Mouse (Mus musculus) granulocyte monocyte progenitor cell, adult 5-6 weeks (primary cell): ENCODE data around the gene Vwde. TPM values are rescaled to one million over a fixed set of nuclear protein-coding genes. Genes with fewer than 3 reads are reported as not detected.

ENCODE experiments used
- ATAC-seq: replicated peaks from 2 replicates; pipeline ENCODE4 v1.8.0; 2016; ENCODE audit warnings: mild to moderate bottlenecking, moderate TSS enrichment, inconsistent platforms; ENCODE audit not compliant: poor library complexity, severe bottlenecking
- total RNA-seq, 2 experiments: library from RNA; stranded (forward) in 1 of 2; stranded (reverse) in 1 of 2; fragments of 200-712, 200-1000 nt in 1 of 2; fragments of >200 nt in 1 of 2; fragmentation: Nextera tagmentation in 1 of 2; gene quantifications; 2 replicates each; pipeline ENCODE4 v1.2.3; 2014 to 2017

Gene Vwde
- total RNA-seq (2014; fragmentation: Nextera tagmentation) (not detected in 2 replicates), total RNA-seq (2017) (not detected in 2 replicates)

DNA sequence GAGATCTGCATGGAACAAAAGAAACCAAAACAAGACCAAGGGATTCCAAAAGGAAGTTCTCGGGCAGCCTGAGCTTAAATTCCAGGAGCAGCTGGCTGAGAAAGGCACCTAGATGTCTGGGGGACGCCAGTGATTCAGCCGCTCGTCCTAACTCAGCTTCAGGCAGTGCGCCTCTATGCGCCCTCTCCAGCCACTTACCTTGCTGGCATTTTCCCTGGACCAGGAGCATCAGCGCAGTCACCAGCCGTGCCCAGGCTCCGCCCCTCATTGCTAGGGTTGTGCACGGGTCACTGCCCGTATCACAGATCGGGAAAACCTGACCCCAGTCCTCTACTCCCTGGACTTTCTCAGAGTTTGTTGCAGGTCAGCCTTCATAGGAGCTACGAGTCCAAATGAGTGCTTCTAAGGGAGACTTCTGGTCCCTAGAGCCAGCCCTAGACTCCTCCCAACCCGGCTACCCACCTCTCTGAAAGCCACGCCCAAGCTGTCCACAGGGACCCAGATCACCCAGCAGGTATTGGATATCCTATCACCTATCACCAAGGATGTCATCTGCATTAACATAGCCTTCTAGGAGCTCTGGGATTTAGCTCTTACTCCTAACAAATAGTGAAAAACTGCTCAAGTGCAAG is at the start of gene Vwde:
Vwde (minus strand) TSS at position 370 of the 632 bp plus-strand sequence.
- no peak for ATAC-seq

DNA sequence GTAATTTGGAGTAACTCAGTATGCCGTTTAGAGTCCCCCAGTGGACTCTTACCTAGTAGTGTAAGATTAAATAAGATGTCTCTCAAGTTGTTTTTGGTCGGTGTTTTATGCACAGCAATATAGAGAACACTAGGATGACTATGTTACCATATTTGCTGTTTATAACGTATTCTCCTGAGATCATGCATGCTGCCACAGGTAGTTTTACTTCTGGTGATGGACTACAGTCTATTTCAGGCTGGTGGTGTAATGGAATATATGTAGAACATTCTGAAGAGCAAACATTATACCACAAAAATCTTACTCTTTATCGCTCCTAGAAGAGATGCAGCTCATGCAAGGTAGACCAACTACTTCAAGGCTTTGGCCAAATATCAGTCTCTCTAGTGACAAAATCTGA is 30.6 kb upstream of the Vwde start:
- ATAC-seq = no peak

DNA sequence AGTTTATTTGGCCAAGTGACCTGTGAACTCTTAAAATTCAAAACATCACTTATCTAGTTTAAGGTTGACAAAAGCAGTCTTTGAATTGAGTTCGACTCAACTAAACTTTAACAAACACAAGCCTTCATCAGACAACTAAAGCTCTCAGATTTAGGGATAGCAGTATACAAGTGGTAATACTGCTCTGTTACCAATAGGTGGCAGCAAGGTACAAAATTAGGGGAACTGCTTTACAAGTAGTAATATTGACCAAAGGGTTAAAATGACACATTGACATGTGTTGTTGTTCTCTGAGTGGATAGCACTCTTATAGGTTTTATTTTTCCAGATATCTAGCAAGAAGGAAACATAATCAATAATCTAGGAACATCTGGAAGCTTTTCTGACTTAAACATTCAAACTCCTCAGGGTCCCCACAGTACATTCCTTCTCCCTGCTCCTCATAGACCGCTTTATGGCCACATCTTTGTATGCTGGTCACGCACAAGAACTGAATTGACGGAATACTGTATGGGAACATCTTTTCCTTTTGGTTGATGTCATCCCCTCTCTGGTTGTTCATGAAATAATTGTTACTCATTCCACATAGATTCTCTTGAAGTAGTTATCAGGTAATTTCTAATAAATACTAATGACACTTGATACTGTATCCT is 23.7 kb upstream of the Vwde start:
- ATAC-seq = peak; percentile 70

DNA sequence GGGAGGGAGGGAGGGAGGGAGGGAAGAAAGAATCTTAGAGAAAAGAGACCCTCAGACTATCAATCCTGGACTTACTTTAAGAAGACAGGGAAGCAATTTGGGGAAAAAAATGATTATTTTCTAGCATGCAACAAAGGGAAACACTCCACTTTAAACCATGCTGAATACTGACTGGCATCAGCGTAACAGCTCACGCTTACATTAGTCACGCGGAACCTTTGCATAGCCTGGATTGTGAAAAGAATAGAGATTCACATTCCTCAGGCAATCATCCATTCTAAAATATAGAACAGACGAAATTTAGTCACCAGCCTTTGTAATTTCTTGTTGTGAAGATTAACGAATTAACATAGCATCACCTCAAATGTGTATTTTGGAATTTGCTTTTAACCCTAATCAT is 18.6 kb downstream of the Vwde start:
- ATAC-seq = no peak

DNA sequence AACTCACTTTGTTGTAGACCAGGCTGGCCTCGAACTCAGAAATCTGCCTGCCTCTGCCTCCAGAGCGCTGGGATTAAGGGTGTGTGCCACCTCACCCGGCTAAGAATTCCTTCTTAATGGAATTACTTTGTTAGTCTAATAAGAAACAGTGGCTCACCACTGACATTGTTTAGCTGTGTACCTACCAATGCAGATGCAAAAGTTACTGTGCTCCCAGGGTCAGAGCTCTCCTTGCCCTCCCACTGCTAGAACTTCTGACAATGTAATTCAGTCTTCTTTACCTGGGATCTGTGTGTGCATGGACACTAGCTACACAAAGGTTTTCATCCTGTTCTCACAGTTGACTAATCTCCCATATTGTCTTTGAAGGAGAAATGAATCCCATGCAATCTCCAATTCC is 27.3 kb downstream of the Vwde start:
- ATAC-seq = no peak

DNA sequence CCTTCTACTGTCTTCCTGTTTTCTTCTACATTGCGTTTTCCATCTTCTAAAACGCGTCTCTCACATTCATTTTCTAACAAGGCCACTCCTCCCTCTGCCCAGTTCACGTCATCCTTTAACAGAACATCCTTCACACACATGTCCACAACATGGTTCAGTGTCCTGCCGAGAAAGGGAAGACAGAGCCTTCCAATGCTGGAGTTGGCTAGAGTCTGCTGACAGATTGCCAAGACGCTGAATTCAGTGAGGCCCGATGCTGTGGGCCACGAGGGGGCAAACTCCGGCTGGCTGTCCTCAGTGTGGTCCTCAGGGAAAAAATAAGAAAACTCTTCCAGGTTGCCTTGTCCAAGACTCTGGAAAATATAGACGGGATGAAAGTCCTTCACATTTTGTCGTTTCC is 37.9 kb downstream of the Vwde start:
- ATAC-seq = no peak

DNA sequence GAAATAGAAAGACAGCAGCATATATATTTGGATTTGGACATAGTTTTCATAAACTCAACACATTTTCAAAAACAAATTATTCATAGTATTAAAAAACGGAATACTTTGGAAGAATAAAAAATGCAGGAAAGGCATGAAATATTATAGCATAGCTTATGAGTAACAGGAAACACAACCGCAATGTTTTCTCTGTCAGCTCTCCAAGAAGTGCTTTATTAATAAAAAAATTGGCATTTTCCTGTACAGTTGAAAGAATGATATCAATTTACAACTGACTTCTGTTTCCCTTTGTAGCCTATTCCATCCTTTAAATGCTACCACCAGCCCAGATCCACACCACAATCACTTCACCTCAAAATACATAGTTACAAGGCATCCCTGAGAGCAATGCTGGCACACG is 44.7 kb downstream of the Vwde start:
- no peak for ATAC-seq

DNA sequence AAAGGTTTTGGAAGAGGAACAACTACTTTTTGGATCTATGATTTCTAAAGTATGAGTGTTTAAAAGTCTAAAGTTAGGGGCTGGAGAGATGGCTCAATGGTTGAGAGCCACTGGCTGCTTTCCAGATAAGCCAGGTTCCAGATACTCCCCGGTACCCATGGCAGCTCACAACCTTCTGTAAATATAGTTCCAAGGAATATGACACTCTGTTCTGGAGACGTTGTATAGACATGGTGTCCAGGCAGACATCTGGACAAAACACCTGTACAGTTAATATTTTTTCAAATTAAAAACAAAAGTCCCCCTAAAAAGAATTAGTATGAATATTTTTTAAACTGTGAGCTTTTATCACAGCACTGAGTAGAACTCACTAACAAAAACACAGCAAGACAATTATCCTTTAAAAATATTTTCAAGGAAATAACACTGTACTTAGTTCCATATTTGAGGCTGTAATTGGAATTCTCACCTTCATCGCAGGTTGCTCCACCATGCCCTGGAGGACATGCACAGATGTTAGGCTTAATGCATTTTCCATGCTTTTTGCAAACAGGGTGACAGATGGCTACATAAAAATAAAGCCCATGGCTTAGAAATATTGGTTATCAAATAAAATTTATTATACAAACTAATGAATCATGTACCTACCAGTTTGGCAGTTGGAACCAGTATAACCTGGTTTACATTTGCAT is 55.2 kb downstream of the Vwde start:
- ATAC-seq = no peak

DNA sequence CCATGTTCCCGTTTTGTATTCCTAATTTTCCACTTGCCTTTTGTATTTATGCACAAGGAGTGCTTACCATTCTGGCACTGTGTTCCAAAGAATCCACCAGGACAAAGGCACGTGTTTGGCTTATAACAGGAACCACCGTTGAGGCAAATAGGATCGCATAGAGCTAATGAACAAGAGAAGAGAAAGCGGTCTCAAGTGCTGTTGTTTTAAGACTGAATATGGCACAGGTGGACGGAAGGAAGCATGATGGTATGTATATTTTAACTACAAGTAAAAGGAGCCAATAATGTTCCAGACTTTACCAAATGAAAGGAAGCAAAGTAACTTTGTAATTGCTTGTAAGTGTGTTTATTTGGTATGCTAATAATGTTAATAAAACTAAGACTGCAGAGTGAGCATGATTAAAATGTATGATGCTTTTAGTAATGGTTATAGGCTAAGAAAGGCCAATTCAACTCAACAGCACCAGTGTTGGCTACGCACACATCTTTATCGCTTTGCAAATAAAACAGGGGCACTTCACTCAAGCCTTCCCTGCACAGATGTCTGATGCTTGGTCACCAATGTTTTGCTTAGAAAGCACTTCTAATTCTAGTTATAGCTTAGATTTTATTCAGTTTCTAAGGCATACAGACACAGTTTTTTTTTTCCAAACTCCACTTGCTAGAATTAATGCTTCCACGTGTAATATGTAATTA is 58.4 kb downstream of the Vwde start:
- ATAC-seq = no peak

DNA sequence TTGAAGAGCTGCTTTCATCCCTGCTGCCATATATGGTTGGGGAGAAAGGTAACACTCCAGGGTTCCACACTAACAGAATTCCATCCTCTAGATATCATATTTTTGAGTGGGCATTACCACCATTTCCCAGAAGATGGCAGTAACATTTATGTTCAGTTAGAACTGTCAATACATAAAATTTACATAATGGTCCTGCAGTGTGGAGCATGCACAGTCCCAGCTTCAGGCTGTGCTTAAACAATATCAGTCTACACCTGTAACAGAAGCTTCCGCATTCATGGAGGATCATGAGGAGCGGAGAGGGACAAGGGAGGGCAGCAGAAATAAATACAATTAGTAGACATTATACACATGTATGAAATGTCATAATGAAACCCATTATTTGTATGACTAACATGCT is 65.3 kb downstream of the Vwde start:
- no peak for ATAC-seq

DNA sequence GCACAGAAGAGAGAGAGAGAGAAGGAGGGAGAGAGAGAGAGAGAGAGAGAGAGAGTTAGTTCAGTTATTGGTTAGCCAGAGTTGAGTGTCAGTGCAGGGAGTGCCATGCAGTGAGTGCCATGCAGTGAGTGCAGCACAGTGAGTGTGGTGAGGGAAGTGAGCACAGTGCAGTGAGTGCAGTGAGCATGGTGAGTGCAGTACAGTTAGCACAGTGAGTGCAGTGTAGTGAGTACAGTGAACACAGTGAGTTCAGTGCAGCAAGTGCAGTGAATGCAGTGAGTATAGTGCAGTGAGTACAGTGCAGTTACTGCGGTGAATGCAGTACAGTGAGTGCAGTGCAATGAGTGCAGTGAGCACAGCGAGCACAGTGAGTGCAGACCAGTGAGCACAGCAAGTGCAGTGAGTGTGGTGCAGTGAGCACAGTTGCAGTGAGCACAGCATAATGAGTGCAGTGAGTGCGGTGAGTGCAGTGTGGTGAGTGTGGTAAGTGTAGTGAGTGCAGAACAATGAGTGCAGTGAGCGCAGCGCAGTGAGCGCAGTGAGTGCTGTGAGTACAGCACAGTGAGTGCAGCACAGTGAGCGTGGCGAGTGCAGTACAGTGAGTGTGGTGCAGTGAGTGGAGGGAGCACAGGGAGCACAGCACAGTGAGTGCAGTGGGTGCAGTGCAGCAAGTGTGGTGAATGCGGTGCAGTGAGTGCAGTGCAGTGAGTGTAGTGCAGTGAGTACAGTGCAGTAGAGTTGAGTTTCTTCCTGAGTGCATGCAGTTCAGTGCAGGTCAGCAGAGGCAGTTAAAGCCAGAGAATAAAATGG is 70.7 kb downstream of the Vwde start:
- ATAC-seq = peak; percentile 25; the same call in 1 of the 2 replicates

DNA sequence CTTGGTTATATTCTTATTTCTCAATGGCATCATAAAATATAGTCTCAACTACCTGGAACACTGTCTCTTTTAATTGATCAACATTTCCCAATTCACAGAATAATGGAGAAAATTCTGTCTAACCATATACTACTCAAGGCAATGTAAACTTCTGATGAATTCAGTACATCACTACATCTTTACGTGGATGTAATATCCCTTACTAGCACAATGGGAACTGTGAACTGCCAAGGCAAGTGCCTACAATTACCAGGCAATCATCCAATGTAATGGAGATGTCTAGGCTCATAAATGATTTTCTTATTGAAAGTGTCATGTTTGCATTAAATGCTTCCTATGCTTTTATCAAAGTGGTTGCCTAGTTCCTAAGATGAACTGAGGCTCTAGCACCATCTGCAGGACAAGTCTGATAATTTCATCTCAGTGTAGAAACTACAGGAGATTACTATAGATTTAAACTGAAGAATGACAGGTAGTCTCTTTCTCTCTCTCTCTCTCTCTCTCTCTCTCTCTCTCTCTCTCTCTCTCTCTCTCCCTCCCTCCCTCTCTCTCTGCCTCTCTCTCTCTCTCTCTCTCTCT is 72.6 kb downstream of the Vwde start:
- peak; percentile 58 for ATAC-seq

DNA sequence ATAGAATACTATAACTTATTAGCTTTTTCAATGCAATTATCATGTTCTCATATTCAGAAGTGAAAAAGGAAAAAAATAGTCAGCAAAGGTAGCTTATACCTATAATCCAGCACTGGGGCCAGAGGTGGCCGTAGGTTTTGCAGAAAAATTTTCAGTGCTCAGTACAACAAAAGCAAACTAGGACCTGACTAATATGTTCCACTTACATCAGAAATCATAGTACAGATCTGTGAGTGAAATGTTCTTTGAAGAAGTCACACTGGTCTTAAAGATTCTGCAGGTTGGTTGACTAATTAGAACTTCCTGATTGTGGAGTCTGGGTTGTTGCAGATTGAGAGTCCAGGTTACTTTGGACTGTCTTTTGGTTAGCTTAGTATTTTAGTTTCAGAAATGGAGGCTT is 87.5 kb downstream of the Vwde start:
- ATAC-seq = no peak

DNA sequence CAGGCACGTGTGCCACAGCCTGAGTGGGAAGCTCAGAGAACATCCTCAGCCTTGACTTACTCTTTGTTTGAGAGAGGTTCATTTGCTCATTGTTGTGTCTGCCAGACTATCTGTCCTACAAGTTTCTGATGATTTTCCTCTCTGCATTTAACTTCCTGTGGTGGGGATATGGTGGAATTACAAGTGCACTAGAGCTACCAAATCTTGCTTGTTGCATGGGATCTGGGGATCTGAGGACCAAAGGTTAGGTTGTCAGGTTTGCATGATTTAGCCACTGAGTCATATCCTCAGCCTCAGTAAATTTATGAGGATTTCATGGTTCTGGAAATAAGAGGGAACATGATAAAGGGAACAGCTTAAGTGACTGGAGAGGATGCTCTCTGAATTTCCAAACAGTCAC is 116.1 kb downstream of the Vwde start:
- ATAC-seq = no peak

Other genes starting within 250 kb of the Vwde start
- 17.3 and 29.7 TPM in 2 replicates for gene Tmem106b, start 155.2 kb downstream of the Vwde start, total RNA-seq (2014; fragmentation: Nextera tagmentation)
- 29.2 and 43.0 TPM in 2 replicates for gene Tmem106b, start 155.2 kb downstream of the Vwde start, total RNA-seq (2017)